Mouse (Mus musculus) large intestine, adult 2 months (tissue): ENCODE results near the gene Ccr1l1. TPM values are rescaled to one million over a fixed set of nuclear protein-coding genes. Genes with fewer than 3 reads are reported as not detected.
"Not testable (repeated sequence)": the region's sequence is repeated elsewhere in the genome, so short reads cannot be mapped to it uniquely, and the experiment has no call there.

ENCODE experiments used
- DNase-seq: peaks from one replicate; pipeline ENCODE4 v3.0.0-alpha.2; 2012; ENCODE audit warnings: low read depth, low spot score
- WGBS: fragments of 180-500 bp; shearing (Covaris S2); methylation state at CpG from one replicate; pipeline ENCODE4 v1.1.7; 2018; 5-methylcytosine and 5-hydroxymethylcytosine counted together
- polyA plus RNA-seq: library from polyadenylated mRNA; depleted of rRNA; stranded (reverse); fragments of >200 nt; gene quantifications from 2 replicates; pipeline ENCODE4 v1.2.3, GENCODE M21; 2012

Gene Ccr1l1
- polyA plus RNA-seq, 1 experiment, result not detected

DNA sequence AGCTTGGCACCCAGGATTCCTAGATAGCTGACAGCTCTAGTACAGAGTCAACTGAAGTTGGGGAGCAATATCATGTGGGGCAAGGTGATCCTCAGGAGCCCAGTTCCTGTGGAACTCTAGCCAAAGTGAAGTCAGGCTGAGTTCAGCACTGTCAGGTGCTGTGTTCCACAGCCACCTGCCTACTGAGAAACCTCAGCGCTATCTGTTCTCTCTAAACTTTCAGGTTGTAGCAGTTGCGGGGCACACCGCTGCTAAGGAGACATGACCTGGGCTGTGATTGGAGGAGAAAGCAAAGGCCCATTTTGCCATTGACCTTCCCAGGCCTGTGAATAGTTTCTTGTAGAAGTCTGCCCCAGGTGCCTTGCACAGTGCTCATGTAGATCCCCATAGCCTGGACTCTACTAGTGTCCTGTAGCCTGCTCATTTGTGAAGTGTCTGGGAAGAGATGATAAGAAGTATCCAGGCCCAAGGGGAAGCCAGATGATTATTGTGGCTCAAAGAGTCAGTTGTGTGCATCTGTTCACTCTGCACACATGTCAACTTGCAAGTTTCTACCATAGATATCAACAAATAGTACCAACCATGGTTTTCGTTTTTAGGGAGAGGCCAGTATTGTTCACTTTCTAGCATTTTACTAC lies 11.2 kb downstream of the Ccr1l1 start:
- 84% methylated on average over 1 of the region's 4 CpGs for WGBS
- DNase-seq, result not testable (repeated sequence)

DNA sequence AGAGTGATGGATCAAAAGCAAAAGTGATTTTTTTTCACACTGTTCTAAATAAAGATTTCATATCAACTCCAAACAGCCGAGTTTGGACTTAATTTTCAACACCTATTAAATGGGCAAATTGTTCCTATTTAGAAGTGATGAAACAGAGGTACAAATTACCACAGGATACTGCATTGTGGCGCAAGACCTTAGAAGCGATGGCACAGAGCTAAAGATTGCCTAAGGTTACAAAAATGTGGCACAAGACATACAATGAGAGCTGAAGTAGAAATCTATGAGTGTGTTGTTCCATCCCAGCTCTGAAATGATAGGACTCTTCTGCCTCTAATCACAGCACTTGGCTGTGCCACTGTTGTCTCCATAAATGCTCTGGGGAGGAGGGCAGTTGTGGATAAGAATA lies 13.4 kb downstream of the Ccr1l1 start:
- DNase-seq, result no peak
- WGBS, result 79% methylated on average over 3 of the region's 3 CpGs

DNA sequence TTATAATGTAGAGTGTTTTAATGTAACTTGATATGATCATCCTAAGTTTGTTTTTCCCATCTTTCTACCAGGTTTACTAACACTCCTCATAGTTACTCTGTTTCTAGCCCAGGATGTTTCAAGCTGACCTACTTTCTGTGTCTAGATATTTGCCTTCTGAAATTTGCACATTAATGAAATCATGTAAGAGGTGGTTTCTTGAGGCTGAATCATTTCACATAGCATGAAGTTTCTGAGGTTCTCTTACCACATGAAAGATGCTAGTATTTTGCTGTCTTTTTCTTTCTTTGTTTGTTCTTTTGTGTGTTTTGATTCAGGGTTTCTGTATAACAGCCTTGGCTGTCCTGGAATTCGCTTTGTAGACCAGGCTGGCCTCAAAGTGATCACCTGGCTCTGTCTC lies 18.0 kb downstream of the Ccr1l1 start:
- DNase-seq, result no peak
- WGBS, result 83% methylated on average over 1 of the region's 1 CpGs

DNA sequence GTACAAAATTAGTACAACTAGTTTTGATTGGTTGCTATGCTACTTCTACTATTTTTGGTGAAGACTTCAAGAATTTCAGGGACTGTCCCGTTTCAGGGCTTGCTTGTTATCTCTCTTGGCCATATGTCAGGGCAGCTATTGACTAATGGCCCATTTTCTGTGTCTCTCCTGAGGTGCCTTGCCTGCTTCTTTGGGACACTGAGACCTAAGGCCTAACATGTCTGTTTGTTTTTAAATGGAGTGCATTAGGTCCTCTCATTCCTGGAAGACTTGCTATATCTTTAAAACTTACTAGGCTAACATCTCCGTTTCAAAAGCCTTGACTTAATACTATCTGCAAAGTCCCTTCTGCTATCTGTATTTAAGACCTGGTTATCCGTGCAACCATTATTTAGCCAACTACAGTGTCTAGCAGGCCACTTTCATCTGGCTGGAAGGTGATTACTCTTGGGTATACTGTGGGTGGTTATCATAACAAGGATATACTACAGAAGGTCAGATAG lies 20.2 kb downstream of the Ccr1l1 start:
- 79% methylated on average over 3 of the region's 3 CpGs for WGBS

DNA sequence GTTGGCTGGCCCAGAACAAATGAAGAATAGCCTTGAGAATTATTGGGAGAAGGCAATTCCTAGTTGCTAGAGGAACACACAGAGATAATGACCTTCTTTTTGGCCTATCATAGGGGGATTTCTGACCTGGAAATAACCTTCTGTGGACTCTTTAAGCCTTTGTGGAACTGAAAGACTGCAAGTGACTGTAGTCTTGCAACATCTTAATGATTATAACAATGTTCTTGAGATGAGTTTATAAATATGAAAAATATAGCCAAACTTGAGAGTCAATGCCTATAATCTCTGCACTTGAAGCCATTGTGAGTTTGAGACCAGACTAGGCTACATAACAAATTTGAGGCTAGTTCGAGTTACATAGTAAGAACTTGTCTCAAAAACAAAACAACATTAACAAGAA lies 21.3 kb downstream of the Ccr1l1 start:
- WGBS, result 75% methylated on average over 1 of the region's 1 CpGs
- DNase-seq, result no peak

More for the DNA sequence above, 20.2 kb downstream of the Ccr1l1 start:
- DNase-seq, result no peak

DNA sequence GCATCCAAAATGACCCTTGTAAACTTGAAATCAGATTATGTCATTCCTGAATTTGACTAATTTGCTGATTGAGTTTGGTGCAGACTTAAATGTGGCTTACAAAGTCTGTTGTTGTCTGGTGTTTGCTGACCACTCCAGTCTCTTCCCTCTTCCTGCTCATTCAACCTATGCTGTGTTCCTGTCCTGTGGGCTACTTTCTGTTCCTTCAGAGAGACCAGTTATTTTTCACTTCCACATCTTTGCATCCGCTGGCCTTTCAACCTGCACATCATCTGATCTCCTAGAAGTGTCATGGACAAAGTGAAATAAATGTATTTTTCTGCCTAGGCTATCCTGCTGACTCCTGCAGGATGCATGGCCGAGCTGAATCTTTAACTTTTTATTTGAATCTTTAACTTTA lies 24.7 kb downstream of the Ccr1l1 start:
- no peak for DNase-seq
- WGBS, result 68% methylated on average over 2 of the region's 2 CpGs

DNA sequence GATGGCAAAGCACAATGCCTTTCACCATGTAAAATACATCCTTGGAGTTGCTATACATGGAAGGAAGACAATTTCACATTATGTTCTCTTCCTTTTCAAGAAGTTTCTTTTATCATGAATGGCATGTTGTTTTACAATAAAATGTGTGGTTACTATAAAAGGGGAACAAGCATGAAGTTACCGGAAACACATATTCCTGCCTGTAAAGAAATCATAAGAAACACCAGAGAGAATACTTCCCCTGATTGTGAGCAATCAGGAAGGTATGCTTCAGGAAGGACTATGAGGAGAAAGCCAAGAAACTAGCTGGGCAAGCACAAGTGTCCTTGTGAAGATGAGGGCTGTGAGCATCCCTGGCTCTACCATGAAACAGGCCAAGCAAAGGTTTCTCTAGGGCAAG lies 27.0 kb downstream of the Ccr1l1 start:
- DNase-seq, result no peak
- WGBS, result 76% methylated on average over 1 of the region's 1 CpGs

DNA sequence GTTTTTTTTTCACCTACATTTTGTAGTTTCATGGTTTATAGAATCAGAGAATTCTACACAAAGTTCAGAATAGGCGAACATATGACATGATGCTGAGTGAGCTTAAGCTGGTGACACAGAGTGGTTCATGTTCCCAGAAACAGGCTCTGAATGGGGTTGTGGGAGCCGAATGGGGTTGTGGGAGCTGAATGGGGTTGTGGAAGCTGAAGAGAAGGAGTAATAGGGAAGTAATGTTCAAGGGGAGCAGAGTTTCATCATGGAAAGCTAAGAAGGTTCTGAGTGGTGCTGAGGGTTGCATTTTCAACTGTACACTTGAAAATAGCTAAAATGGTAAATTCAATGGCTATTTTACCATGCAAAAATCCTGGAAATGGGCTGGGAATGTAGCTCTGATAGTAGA lies 28.8 kb downstream of the Ccr1l1 start:
- 86% methylated on average over 2 of the region's 2 CpGs for WGBS
- DNase-seq, result no peak

DNA sequence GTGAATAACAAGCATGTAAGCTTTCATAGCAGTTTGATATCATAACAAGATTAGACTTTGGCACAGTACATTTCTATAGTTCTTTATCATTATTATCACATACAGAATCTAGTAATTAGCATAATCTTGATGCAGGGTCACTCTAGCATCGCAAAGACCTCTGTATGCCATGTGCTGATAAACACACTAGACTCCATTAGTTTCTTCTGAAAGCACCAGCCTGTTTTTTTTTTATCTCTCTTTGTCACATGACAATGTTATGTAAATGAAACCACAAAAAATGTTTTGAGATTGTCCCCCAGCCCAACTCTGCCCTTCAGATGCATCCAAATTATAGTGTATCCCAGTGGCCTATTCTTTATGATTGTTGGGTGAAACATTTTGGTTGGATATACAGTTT lies 30.4 kb downstream of the Ccr1l1 start:
- WGBS, result 84% methylated on average over 1 of the region's 1 CpGs
- DNase-seq, result no peak

DNA sequence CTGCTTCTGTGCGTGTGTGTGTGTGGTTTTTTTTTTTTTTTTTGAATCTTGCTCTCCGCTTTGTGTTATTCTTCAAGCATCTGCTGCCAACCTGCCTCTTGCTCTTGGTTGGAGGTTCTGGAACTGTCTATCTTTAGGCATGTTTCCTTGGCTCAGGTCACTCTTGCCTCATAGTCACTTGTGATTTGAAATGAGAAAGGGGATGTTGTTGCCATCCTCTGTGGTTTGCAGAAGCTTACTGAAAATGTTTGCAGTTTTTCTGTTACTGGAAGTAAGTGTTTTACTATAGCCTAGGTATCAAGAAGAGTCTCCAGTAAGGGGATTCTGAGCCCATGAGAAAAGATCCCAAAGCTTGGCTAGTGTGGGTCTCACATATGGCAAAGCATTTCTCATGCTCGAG lies 36.2 kb downstream of the Ccr1l1 start:
- DNase-seq, result no peak
- WGBS, result 90% methylated on average over 3 of the region's 3 CpGs

DNA sequence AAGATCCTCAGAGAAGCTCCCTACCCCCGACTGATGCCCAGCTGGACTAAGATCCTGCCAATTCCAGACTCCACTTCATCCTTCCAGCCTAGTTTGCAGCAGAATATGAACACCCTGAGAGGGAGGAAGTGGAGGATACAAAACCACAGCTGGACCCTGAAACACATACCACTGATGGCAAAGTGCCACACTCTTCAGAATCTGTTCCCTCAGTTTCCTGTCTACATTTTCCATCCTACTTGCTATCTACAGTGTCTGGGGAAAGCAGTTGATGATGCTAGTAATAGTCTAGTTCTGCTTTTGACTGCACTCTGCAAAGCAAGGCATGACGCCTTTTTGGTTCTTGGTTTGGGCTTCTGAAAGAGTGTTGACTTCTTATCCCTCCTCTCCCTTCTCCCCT lies 36.9 kb downstream of the Ccr1l1 start:
- no peak for DNase-seq
- 64% methylated on average over 2 of the region's 2 CpGs for WGBS

DNA sequence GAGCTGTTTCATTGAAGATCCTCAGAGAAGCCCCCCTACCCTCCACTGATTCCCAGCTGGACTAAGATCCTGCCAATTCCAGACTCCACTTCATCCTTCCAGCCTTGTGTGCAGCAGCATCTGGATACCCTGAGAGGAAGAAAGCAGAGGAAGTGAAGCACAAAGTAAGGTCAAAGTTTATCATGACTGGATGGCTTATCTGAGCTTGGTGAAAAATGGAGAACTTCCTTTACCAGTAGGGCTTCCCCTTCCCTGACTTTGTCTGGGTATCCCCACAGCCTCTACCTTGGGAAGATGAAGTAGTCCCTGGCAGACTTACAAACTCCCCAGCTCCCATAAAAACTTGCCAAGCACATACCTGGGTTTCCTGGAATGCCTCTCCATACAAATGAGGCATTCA lies 37.6 kb downstream of the Ccr1l1 start:
- DNase-seq, result no peak

DNA sequence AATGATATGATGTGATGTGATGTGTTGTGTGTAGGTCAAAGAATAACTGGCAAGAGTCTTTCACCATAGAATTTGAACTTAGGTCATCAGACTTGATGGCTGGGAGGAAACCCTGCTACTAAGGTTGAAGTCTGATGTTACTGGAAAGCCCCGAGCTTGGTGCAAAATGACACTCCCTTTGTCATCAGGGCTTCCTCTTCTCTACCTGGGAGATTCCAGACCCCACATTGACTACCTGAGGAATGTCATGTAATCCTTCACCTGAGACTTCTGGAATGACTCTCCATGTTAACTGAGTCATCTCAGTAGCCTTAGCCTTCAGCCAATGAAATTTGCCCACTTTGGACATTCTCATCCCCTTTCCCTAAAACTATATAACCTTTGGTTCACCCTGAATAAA lies 38.0 kb downstream of the Ccr1l1 start:
- 38% methylated on average over 1 of the region's 1 CpGs for WGBS
- no peak for DNase-seq

DNA sequence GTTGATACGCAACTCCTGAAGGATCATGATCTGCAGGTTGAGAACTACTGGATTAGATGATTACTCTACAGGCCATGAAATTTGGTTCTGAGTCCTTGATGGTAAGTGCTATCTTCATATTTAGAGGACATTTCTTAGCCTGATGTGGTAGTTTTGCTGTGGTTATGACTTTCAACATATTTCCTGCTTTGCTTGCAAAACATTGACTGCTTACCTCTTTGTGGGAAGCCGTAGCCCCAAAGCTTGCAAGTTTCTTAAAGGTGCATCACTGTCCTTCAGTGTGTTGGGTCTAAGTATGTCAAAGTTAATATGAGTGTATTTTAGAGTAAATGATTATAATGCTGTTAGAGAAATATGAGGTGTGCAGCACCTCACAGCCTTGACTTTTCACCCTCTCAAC lies 40.2 kb downstream of the Ccr1l1 start:
- DNase-seq, result no peak
- WGBS, result 85% methylated on average over 2 of the region's 2 CpGs

DNA sequence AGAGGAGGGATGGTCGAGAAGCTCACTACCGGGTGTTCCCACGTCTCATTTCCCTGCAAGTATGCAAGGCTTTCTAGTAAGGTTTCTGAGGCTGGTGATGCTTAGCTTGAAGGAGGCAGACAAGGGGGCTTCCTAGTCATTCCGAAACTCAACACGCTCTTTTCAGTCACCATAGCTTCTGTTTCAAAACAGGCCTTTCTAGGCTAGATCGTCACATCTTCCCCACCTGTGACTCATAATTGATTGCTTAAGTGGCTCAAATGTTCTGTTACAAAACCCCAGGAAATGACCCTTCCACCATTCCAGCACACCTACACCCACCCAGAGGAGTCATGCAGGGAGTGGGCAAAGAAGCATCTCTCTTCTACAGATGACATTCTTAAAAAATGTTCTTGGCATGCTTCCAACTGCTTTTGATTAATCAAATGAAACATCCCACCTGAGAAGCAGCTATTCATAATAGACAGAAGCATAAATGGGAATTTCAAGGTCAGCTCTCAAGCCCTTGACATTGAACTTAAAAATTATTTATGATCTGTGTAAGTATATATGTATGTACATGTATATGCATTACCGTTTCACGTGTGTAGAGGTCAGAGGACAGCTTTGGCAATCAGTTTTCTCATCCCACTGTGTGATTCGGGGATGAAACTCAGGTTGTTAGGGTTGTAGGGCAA lies 41.5 kb downstream of the Ccr1l1 start:
- no peak for DNase-seq
- WGBS, result 71% methylated on average over 9 of the region's 9 CpGs

DNA sequence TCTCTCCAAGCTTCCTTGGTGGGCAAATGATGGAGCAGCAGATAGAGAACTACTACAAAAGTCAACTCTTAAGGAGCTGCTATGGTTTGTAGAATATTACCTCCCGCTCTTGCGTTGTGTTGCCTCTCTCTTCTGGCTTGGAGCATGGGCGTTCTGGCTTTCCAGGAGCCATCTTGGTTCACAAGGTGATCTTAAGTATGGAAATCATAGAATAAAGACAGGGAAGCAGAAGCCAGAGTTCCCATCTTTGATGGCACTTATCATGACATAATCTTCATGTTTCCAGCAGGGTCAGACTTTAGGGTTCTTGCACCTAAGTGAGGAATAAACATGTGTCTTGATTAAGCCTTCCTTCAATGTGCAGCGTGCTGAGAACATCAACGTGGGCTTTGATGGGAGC lies 42.4 kb downstream of the Ccr1l1 start:
- DNase-seq, result no peak
- WGBS, result 95% methylated on average over 5 of the region's 5 CpGs

DNA sequence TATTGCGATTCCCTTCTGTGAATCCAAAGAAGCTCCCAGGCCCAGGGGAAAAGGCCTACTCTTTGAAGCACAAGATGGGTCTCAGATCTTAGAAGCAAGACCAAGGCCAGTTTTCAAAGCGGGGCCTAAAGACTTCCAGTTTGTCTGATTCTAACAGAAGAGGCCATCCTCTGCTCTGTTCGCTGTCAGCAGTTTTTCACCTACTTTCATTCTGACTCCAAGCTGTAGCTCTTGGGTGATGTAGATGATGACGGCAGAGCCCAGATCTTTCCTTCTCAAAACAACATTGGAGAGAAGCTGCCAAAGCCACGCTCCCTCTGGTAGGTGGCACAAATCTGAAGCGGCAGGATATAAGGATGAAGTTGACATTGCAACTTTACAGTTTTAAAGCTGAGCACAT lies 42.9 kb downstream of the Ccr1l1 start:
- 89% methylated on average over 6 of the region's 6 CpGs for WGBS

DNA sequence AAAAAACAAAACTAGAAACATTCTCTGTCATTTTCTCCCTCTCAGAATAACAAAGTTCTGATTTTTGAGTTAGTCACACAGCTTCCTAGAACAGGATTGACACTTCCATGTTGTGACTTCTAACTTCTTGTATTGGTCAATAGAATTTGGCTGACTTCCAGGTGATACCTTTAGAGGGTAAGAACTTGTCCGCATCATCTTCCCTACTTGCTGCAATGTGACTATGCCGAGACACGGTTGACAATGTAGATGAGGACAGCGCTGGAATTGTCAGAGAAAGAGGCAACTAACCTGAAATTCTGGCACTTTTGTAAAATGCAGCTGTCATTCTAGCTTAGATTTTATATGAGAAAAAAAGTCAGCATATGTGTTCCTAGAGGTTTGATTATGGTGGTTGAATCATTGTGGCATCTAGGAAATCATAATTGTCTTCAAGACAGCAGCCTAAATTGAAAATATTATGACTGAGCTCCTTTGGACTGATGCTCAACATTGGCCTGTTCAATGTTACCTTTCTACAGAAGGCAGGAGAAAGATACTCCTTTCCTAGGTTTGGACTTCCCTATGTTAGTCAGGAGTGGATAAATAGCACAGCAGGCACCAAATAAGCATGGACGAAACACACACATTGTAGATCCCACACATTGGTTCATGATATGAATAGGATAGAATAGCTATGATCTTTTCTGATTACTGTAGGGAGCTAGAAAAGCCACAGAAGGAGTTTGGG lies 44.3 kb downstream of the Ccr1l1 start:
- no peak for DNase-seq
- 95% methylated on average over 5 of the region's 5 CpGs for WGBS

More for the DNA sequence above, 42.9 kb downstream of the Ccr1l1 start:
- DNase-seq, result no peak

DNA sequence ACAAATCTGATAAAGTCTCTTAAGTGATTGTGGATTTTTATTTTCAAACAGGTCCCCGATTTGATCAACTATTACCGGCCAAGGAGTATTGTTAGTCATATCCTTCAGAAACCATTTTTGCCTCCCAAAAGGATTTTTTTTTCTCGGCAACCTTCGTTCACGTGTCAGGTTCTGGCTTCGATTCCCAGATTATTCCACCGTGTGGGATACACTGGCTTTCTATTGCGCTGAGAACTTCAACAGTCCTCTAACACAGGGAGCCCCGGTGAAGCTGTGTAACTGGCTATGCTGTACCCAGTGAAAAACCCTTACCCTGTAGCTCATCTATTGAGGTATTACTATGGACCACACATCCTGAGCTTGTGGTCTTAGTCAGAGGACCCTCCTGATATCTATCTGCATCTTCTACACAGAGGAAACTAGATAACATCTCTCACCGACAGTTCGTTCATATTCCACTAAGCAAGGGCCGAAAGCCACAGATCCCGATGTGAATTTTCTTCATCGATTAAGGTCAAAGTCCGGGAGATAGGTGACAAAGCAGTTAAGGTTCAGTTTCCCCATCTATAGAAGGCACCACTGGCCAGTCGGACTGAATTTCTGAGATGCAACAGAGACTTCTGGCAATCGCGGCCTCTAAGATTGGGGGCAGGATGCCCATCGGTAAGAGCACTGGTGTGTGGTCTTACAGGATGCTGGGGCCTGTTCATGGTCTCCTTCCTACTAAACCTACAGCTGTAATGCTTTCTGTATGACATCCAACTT lies 45.1 kb downstream of the Ccr1l1 start:
- 88% methylated on average over 19 of the region's 19 CpGs for WGBS
- no peak for DNase-seq
